8 mouse cellular contexts compared by ENCODE assay signal in genomic region chr19:3851502-3851962, GRCm38 (mm10). TPM values are rescaled to one million over a fixed set of nuclear protein-coding genes. Genes with fewer than 3 reads are reported as not detected.
A peak's percentile ranks its signal among the peaks of the same experiment; 100 is the strongest.
DNase-seq lines count a peak whose midpoint lies in the region; ATAC-seq lines count a peak whose summit lies in the region.

Chka (plus strand) TSS chr19:3851773.

- H3K4me2 ChIP-seq in hindbrain, embryonic 12.5 days (replicated peaks) = peak within 1 kb of the TSS; percentile 71

- peak within 1 kb of the TSS; percentile 96 for H3K27ac ChIP-seq in hindbrain, embryonic 12.5 days

- H3K4me1 ChIP-seq in hindbrain, embryonic 12.5 days = peaks cover 31% of the 10 kb centered on the region

- peak within 1 kb of the TSS; percentile 91 for H3K9ac ChIP-seq in hindbrain, embryonic 12.5 days

- no peaks in the 10 kb centered on the region for H3K9me3 ChIP-seq in hindbrain, embryonic 12.5 days (replicated peaks)

- peak; percentile 98 for DNase-seq in Muller cell, postnatal 12 days (ENCODE audit: inconsistent ontology term)
- peak; percentile 98 for DNase-seq in cerebellum, adult 9-11 months
- DNase-seq in frontal cortex, postnatal 10 days (ENCODE audit: low spot score in 2 of 2) = peak; percentile 96 to 99
- peak; percentile 97 to 98 for DNase-seq in layer of hippocampus, postnatal 14 days (ENCODE audit: low spot score in 2 of 2)
- peak; percentile 97 for DNase-seq in lung, postnatal 14 days
- peak; percentile 85 for DNase-seq in retina, adult 2 months (ENCODE audit: low read depth, low spot score)
- peak; percentile 98 to 99 for DNase-seq in thymus, postnatal 36 days

- H3K4me3 ChIP-seq in hindbrain, embryonic 12.5 days = peak within 1 kb of the TSS; percentile 92

- WGBS in hindbrain, embryonic 12.5 days = 0% methylated on average over 37 of the region's 54 CpGs

- ATAC-seq in hindbrain, embryonic 12.5 days (ENCODE audit: low FRiP score) = peak; percentile 99

- no peaks in the 10 kb centered on the region for H3K36me3 ChIP-seq in hindbrain, embryonic 12.5 days

- no peaks in the 10 kb centered on the region for H3K27me3 ChIP-seq in hindbrain, embryonic 12.5 days

RNA-seq across cellular contexts. Expression of gene Chka, which starts in this region (rescaled TPM):
- polyA plus RNA-seq in hindbrain, embryonic 12.5 days (2016; fragmentation: Nextera tagmentation; extraction: Ambion mirVana) = 63.2 and 66.8 TPM in 2 replicates
- total RNA-seq in layer of hippocampus, postnatal 14 days (2021) = 100 to 1,000 TPM in 1 of 2 experiments, 10 to 100 TPM in 1; 98.8 to 100 TPM

Comparison
In these comparisons a context has a peak if more than half of its experiments do, and no peak if none do; other contexts are left out.
1. Peak in every context shown above with its lines: DNase-seq, ATAC-seq, H3K4me3 ChIP-seq and H3K27ac ChIP-seq.